Mouse (Mus musculus) neural tube, embryonic 13.5 days (tissue): ENCODE measurements around the gene Scarb1. TPM values are rescaled to one million over a fixed set of nuclear protein-coding genes. Genes with fewer than 3 reads are reported as not detected.

Experiments used
- ATAC-seq: fragments of 200-750 bp; cut with Nextera tagmentation; 2 replicates; pipeline ENCODE4 v1.8.0; 2017; ENCODE audit warnings: low read depth, mild to moderate bottlenecking, moderate TSS enrichment, moderate library complexity
- H3K27ac ChIP-seq: fragments of 300-500 bp; sonication (generic); replicated peaks from 2 replicates; pipeline ENCODE4 v1.5.1; 2015; ENCODE audit warnings: moderate library complexity, mild to moderate bottlenecking, inconsistent platforms
- H3K27me3 ChIP-seq: fragments of 300-500 bp; sonication (generic); 2 replicates; pipeline ENCODE4 v1.6.1; 2015; ENCODE audit warnings: mild to moderate bottlenecking, inconsistent platforms
- H3K36me3 ChIP-seq: fragments of 300-500 bp; sonication (generic); 2 replicates; pipeline ENCODE4 v1.6.1; 2015; ENCODE audit warnings: mild to moderate bottlenecking, inconsistent platforms
- H3K4me1 ChIP-seq: fragments of 300-500 bp; sonication (generic); replicated peaks from 2 replicates; pipeline ENCODE4 v1.6.1; 2015; ENCODE audit warnings: inconsistent platforms
- H3K4me2 ChIP-seq: fragments of 300-500 bp; sonication (generic); 2 replicates; pipeline ENCODE4 v1.6.1; 2015; ENCODE audit warnings: inconsistent platforms, mild to moderate bottlenecking, moderate library complexity
- H3K4me3 ChIP-seq: fragments of 300-500 bp; sonication (generic); 2 replicates; pipeline ENCODE4 v1.5.1; 2015; ENCODE audit warnings: mild to moderate bottlenecking, inconsistent platforms
- H3K9ac ChIP-seq: fragments of 300-500 bp; sonication (generic); 2 replicates; pipeline ENCODE4 v1.6.1; 2015; ENCODE audit warnings: moderate library complexity, mild to moderate bottlenecking, inconsistent platforms
- H3K9me3 ChIP-seq: fragments of 300-500 bp; sonication (generic); 2 replicates; pipeline ENCODE4 v1.6.1; 2016; ENCODE audit warnings: inconsistent platforms
- WGBS: fragments of 180-500 bp; shearing (Covaris S2); methylation state at CpG from one replicate; pipeline ENCODE4 v1.1.7; 2015; 5-methylcytosine and 5-hydroxymethylcytosine counted together
- polyA plus RNA-seq: library from polyadenylated mRNA; unstranded; fragments of >200 nt; fragmentation: Nextera tagmentation; extraction: Ambion mirVana; gene quantifications from 2 replicates; pipeline ENCODE4 v1.2.1, GENCODE M21; 2015

Gene Scarb1
- polyA plus RNA-seq, 1 experiment from 2014 or later = 28.8 TPM

DNA sequence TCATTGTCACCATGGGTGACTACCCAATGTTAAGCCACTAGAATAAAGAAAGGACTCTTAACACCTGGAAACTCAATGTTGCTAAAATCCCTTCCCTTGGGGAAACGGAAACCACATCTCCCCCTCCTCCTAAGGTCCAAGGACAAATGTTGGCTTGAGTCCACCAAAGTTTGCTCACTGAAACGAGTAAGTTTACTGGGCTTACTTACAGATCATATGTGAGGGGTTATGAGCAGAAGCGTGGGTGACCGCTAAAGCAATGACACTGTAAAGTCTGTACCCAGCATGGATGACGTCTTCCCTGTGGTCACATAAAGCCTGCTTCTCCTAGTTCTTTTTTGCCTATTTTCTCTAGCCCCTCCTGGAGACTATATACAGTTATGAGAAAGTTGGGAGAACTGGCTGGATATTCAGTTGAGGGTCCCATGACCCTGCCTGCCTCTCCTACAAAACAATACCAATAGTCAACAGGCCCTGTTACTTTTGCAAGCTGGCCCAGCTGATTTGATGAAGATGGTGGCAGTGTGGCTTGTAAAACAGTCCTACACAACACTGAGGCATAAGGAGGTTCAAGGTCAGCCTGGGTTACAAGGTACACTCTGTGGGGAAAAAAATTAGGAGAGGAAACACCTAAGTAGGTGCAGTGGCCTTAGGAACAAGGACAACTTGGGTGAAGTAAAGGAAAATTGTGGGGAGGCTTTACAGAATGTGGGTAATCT is 41.2 kb upstream of the Scarb1 start:
- H3K4me1 ChIP-seq = peaks cover 26% of the 10 kb centered on the region
- no peak overlapping the region for H3K4me2 ChIP-seq
- no peak overlapping the region for H3K4me3 ChIP-seq
- H3K9me3 ChIP-seq = no peaks in the 10 kb centered on the region
- H3K36me3 ChIP-seq = peaks cover 27% of the 10 kb centered on the region
- H3K27me3 ChIP-seq = no peaks in the 10 kb centered on the region
- WGBS = 87% methylated on average over 5 of the region's 5 CpGs
- no peak; the same call in 1 of the 2 replicates for ATAC-seq
- H3K27ac ChIP-seq = no peak overlapping the region
- no peak overlapping the region for H3K9ac ChIP-seq

DNA sequence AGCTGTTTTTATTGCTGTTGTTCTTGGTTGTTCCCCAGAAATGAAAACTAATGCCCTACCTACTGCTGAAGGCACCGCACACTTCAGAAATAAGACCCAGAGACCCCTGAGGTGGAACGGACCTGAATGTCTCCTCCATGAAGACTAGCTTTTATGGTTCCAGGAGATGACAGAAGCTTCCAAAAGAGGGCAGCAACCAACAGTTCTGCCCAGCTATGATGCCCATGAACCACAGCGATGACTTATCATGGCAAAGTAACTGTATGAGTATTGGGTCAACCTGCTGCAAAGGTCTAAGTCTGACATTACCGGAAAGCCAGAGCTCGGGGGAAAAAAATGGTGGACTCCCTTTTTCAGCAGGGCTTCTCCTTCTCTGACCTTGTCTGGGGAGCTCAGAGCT is 38.0 kb upstream of the Scarb1 start:
- H3K36me3 ChIP-seq = 0 out of 2 replicates have a peak, but pooled peaks cover 5% of the 10 kb centered on the region
- H3K4me2 ChIP-seq = no peak overlapping the region
- 86% methylated on average over 5 of the region's 5 CpGs for WGBS
- no peak overlapping the region for H3K27ac ChIP-seq
- H3K27me3 ChIP-seq = no peaks in the 10 kb centered on the region
- H3K9me3 ChIP-seq = no peaks in the 10 kb centered on the region
- peaks cover 5% of the 10 kb centered on the region; the same call in 1 of the 2 replicates for H3K4me1 ChIP-seq
- no peak overlapping the region for H3K4me3 ChIP-seq
- H3K9ac ChIP-seq = no peak overlapping the region
- no peak for ATAC-seq

DNA sequence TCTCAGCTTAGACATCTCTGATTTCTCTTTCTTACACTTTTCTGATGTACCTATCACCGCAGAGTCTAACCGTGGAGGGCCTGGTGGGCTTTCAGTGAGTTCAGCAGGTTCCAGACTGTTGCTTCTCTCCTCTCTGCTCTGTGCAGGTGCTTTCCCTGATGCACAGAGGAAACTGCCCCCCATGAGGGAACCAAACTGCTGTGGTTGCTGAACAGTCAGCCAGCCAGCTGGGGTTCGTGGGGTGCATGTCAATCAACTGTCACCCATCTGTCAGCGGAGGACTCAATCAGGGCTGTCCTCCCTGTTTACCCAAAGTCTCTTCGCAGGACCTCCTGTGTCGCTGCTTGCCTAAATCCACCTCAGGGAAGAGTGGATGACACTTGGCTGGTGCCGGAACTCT is 36.3 kb upstream of the Scarb1 start:
- no peak overlapping the region for H3K4me3 ChIP-seq
- 80% methylated on average over 7 of the region's 7 CpGs for WGBS
- H3K9ac ChIP-seq = no peak overlapping the region
- no peak overlapping the region for H3K4me2 ChIP-seq
- H3K4me1 ChIP-seq = 0 out of 2 replicates have a peak, but pooled peaks cover under 1% of the 10 kb centered on the region
- H3K36me3 ChIP-seq = no peaks in the 10 kb centered on the region
- ATAC-seq = no peak
- no peaks in the 10 kb centered on the region for H3K9me3 ChIP-seq
- no peak overlapping the region for H3K27ac ChIP-seq
- no peaks in the 10 kb centered on the region for H3K27me3 ChIP-seq

DNA sequence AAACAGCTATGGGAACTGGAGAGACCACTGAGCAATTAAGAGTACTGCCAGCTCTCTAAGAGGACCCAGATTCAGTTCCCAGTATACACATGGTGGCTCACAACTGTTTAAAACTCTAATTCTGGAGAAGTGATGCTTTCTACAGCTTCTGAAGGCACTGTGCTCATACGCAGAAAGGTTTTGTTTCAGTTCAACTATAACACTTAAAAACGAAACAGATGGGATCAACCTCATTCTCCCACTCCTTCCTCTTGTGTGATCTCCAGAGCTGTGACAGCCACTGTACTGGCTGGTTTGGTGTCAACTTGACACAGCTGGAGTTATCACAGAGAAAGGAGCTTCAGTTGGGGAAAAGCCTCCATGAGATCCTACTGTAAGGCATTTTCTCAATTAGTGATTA is 35.0 kb upstream of the Scarb1 start:
- Histone ChIP-seq H3K4me3 (no peak overlapping the region), H3K27ac (no peak overlapping the region), H3K9me3 (no peaks in the 10 kb centered on the region), H3K4me1 (no peaks in the 10 kb centered on the region), H3K36me3 (no peaks in the 10 kb centered on the region), H3K27me3 (no peaks in the 10 kb centered on the region), H3K4me2 (no peak overlapping the region), H3K9ac (no peak overlapping the region)
- ATAC-seq = no peak
- 95% methylated on average over 2 of the region's 2 CpGs for WGBS

DNA sequence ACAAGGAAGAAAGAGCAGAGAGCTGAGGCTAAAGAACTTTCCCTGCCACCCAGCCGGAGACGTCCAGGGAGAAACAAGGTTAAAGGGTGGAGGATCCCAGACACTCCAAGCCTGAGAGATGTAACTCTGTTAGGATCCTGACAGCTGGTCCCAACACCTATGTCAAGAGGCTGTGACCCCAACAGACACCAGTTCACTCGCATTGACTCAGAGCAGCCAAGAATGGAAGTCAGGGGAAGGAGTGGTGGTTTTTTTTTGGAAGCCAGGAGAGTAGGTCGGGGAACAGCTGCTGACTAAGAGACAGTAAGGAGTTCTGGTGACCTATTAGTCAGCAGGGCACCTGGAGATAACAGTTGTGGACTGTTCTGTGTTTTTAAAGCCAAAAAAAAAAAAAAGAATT is 31.1 kb upstream of the Scarb1 start:
- 90% methylated on average over 4 of the region's 4 CpGs for WGBS
- Histone ChIP-seq H3K9me3 (no peaks in the 10 kb centered on the region), H3K4me3 (no peak overlapping the region)

DNA sequence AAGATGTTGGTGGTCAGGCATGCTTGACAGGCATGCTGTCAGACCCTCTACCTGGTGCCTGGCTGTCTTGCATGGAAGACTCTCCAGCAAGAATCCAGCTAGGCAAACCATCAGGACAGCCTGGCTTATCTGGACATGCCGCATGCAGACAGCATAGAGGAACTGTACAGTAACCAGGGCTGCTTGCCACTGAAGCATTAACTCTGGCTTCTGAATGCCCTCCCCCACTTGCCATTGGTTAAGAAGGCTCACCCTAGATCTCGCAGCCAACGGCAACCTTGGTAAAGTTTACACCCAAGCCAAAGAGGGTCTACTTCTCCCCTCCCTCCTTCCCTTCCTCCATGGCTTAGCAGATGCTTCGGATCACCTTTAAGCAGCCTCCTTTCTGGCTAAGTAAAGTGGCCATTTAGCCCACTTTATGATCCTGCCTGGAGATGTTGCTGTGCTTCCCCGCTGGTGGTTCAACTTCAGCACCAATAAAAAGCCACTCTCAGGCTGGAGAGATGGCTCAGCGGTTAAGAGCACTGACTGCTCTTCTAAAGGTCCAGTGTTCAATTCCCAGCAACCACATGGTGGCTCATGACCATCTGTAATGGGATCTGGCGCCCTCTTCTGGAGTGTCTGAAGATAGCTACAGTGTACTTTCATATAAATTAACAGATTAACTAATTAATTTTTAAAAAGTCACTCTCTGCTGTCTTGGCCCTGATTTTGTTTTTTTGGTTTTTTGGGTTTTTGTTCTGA is 30.2 kb upstream of the Scarb1 start:
- Histone ChIP-seq H3K4me1 (no peaks in the 10 kb centered on the region), H3K9me3 (no peaks in the 10 kb centered on the region), H3K27me3 (no peaks in the 10 kb centered on the region), H3K4me2 (no peak overlapping the region), H3K9ac (no peak overlapping the region), H3K27ac (no peak overlapping the region), H3K36me3 (no peaks in the 10 kb centered on the region), H3K4me3 (no peak overlapping the region)
- no peak for ATAC-seq
- 74% methylated on average over 7 of the region's 7 CpGs for WGBS

More for the DNA sequence above, 31.1 kb upstream of the Scarb1 start:
- no peaks in the 10 kb centered on the region for H3K4me1 ChIP-seq
- H3K4me2 ChIP-seq = no peak overlapping the region
- ATAC-seq = no peak
- H3K36me3 ChIP-seq = no peaks in the 10 kb centered on the region
- H3K27ac ChIP-seq = no peak overlapping the region
- no peak overlapping the region for H3K9ac ChIP-seq
- no peaks in the 10 kb centered on the region for H3K27me3 ChIP-seq

DNA sequence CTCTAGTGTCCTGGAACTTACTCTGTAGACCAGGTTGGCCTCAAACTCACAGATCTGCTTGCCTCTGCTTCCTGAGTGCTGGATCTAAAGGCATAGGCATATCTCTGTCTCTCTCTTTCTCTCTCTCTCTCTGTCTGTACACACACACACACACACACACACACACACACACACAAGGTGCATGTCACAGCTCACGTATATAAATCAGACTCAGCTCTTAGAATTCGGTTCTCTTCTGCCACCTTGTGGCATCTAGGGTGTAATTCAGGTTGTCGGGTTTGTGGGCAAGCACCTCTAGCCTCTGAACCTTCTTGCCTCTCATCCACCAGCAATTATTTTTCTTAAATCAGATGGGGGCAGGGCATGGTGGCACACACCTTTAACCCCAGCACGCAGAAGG is 27.7 kb upstream of the Scarb1 start:
- WGBS = 5% methylated on average over 4 of the region's 4 CpGs
- peak; percentile 53; the same call in 1 of the 2 replicates for ATAC-seq

DNA sequence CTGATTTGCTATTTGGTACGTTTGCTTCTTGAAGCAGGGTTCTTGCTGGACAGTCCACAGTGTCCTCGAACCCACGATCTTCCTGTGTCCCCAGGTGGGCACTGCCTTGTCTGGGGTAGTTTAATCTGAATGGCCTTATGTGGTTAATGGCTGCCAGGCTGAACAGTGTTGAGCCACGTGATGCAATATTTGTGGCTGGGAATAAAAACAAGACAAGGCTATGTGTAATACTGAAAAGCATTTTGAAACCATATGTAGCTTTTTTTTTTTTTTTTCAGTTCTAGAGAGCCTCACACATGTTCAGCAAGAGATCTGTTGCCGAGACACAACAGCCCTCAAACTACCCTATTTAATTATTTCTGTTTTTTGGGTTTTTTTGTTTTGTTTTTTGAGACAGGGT is 27.3 kb upstream of the Scarb1 start:
- Histone ChIP-seq H3K4me2 (no peak overlapping the region), H3K36me3 (no peaks in the 10 kb centered on the region), H3K9me3 (no peaks in the 10 kb centered on the region), H3K27ac (no peak overlapping the region), H3K4me3 (no peak overlapping the region), H3K4me1 (no peaks in the 10 kb centered on the region), H3K27me3 (no peaks in the 10 kb centered on the region), H3K9ac (no peak overlapping the region)
- no peak for ATAC-seq
- WGBS = 71% methylated on average over 5 of the region's 5 CpGs

More for the DNA sequence above, 27.7 kb upstream of the Scarb1 start:
- Histone ChIP-seq H3K4me3 (no peak overlapping the region), H3K4me1 (no peaks in the 10 kb centered on the region), H3K27ac (no peak overlapping the region), H3K9me3 (no peaks in the 10 kb centered on the region), H3K27me3 (no peaks in the 10 kb centered on the region), H3K36me3 (no peaks in the 10 kb centered on the region), H3K4me2 (no peak overlapping the region), H3K9ac (no peak overlapping the region)

DNA sequence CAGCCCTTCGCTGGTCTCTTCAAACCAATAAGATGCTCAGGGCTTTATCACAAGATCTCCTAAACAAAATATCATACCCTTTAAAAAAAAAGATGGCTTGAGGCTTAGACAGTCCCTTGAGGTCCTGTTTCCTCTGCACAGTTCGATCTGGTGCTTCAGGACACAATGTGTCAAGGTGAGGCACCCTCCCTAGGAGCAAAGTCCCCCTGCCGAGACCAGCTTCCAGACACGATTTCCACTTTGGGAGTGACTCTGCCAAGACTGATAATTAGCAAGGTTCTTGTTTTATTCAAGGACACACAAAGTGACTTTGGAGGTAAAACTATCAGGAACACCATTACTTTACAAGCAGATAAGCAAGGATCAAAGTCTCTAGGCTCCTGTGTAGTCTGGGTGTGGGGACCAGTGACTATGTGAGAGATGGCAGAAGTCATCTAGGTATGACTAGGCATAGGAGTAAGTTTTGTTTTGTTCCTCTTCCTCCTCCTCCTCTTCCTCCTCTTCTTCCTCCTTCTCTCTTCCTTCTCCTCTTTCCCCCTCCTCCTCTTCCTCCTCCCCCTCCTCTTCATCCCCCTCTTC is 24.0 kb upstream of the Scarb1 start:
- no peak overlapping the region for H3K4me3 ChIP-seq
- no peaks in the 10 kb centered on the region for H3K4me1 ChIP-seq
- H3K9ac ChIP-seq = no peak overlapping the region
- no peaks in the 10 kb centered on the region for H3K27me3 ChIP-seq
- no peak overlapping the region for H3K27ac ChIP-seq
- H3K9me3 ChIP-seq = no peaks in the 10 kb centered on the region
- 81% methylated on average over 4 of the region's 4 CpGs for WGBS
- ATAC-seq = no peak
- H3K36me3 ChIP-seq = no peaks in the 10 kb centered on the region
- H3K4me2 ChIP-seq = no peak overlapping the region

DNA sequence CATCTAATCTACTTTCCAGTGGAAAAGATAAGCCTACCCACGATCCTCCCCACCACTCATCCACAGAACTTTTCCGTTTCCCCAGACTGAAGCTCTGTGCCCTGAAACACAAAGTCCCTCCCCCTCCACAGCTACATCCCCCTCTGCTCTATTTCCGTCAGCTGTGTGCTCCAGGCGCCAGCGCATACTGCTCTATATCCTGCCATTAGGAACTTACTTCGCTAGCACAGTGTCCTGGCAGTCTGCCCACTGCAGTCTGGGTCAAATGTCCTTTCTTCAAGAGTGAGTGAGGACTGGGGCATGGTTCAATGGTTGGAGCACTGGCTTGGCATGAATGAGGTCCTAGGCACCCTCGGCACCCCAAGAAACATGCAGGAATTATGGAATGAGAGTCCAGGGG is 23.0 kb upstream of the Scarb1 start:
- H3K27ac ChIP-seq = no peak overlapping the region

DNA sequence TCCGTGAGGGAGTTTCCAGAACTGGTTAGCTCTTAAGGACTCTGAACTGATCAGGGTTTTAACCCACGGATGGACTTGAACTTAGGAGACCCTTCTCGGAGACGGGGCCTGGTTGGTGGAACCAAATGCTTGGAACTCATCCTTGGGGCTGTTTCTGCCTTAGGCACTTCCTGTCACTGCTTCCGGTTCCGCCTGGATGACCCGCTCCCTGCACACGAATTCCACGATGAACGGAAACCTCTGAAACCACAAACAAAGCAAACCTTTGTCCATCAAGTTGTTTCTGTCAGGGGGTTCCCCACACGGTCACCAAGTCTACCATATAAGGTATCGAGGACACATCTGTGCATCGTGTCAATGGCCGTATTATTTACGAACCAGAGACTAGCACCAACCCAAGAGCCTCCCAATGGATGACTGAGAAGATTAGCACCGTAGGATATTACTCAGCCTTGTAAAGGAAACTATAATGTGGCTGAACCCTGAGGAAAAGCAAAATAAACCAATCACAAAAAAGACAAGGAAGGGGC is 20.2 kb upstream of the Scarb1 start:
- Histone ChIP-seq H3K9me3 (no peaks in the 10 kb centered on the region), H3K27me3 (no peaks in the 10 kb centered on the region), H3K9ac (no peak overlapping the region), H3K4me1 (no peaks in the 10 kb centered on the region), H3K36me3 (no peaks in the 10 kb centered on the region), H3K4me2 (no peak overlapping the region), H3K27ac (no peak overlapping the region), H3K4me3 (no peak overlapping the region)
- WGBS = 75% methylated on average over 16 of the region's 16 CpGs
- no peak for ATAC-seq

More for the DNA sequence above, 23.0 kb upstream of the Scarb1 start:
- H3K36me3 ChIP-seq = no peaks in the 10 kb centered on the region
- no peaks in the 10 kb centered on the region for H3K27me3 ChIP-seq
- WGBS = 81% methylated on average over 7 of the region's 7 CpGs
- no peaks in the 10 kb centered on the region for H3K9me3 ChIP-seq
- no peak for ATAC-seq
- no peak overlapping the region for H3K4me2 ChIP-seq
- no peak overlapping the region for H3K9ac ChIP-seq
- H3K4me1 ChIP-seq = no peaks in the 10 kb centered on the region
- H3K4me3 ChIP-seq = no peak overlapping the region

DNA sequence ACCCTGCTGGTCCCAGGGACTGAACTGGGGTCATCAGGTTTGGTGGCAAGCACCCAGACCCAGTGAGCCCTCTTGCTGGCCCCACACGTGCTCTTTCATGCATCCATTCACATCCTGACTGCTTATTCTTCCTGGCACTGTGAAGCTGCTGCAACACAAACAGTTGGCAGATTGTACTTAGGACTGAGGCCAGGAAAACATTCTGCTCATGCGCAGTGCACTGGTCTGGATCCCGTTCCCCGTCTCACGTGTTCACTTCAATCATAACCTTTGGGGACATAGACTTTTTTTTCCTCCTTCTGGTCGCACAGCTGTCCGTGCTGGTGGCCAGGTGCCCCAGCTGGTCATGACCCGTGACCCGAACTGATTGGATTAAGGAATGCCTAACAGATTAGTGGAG is 19.7 kb upstream of the Scarb1 start:
- no peaks in the 10 kb centered on the region for H3K36me3 ChIP-seq
- no peak overlapping the region for H3K4me3 ChIP-seq
- H3K27ac ChIP-seq = no peak overlapping the region
- H3K9me3 ChIP-seq = no peaks in the 10 kb centered on the region
- no peaks in the 10 kb centered on the region for H3K4me1 ChIP-seq
- ATAC-seq = no peak
- 83% methylated on average over 9 of the region's 9 CpGs for WGBS
- H3K27me3 ChIP-seq = no peaks in the 10 kb centered on the region
- H3K4me2 ChIP-seq = no peak overlapping the region
- H3K9ac ChIP-seq = no peak overlapping the region
